Mouse (Mus musculus): ENCODE results near the gene Cadm1. TPM values are rescaled to one million over a fixed set of nuclear protein-coding genes. Genes with fewer than 3 reads are reported as not detected.

Gene Cadm1
- polyA plus RNA-seq, 1 experiment from 2014 or later: 89.9 TPM

GRCm38 (mm10) chr9:47825668-47826067 is 295.7 kb downstream of the Cadm1 start:
- DNase-seq (ENCODE audit: low spot score): no peak

GRCm38 (mm10) chr9:47828762-47829161 is 298.8 kb downstream of the Cadm1 start:
- Histone ChIP-seq H3K27me3 (ENCODE audit: low read depth, poor library complexity, severe bottlenecking) (peaks cover 22% of the 10 kb centered on the region; the same call in 1 of the 2 replicates), H3K4me1 (peaks cover 73% of the 10 kb centered on the region), H3K4me3 (peak overlapping the region; percentile 41), H3K27ac (replicated peaks) (peak overlapping the region; percentile 66), H3K36me3 (0 out of 2 replicates have a peak, but pooled peaks cover 7% of the 10 kb centered on the region), H3K9me3 (replicated peaks) (no peaks in the 10 kb centered on the region)
- 5% methylated on average over 13 of the region's 13 CpGs for WGBS
- DNase-seq (ENCODE audit: low spot score): peak; percentile 47

More at GRCm38 (mm10) chr9:47825668-47826067, 295.7 kb downstream of the Cadm1 start:
- peaks cover 60% of the 10 kb centered on the region for H3K4me1 ChIP-seq
- no peaks in the 10 kb centered on the region for H3K9me3 ChIP-seq (replicated peaks)
- 71% methylated on average over 4 of the region's 4 CpGs for WGBS
- peaks cover 20% of the 10 kb centered on the region; the same call in 1 of the 2 replicates for H3K27me3 ChIP-seq (ENCODE audit: low read depth, poor library complexity, severe bottlenecking)
- no peak overlapping the region for H3K4me3 ChIP-seq
- H3K36me3 ChIP-seq: peaks cover 9% of the 10 kb centered on the region
- H3K27ac ChIP-seq (replicated peaks): 0 out of 2 replicates have a peak overlapping the region, but pooled peaks have one; percentile 28

GRCm38 (mm10) chr9:47829204-47829603 is 299.2 kb downstream of the Cadm1 start:
- 52% methylated on average over 10 of the region's 10 CpGs for WGBS

GRCm38 (mm10) chr9:47829846-47830245 is 299.9 kb downstream of the Cadm1 start:
- no peak for DNase-seq (ENCODE audit: low spot score)
- 0 out of 2 replicates have a peak, but pooled peaks cover under 1% of the 10 kb centered on the region for H3K36me3 ChIP-seq
- no peaks in the 10 kb centered on the region for H3K9me3 ChIP-seq (replicated peaks)
- H3K27me3 ChIP-seq (ENCODE audit: low read depth, poor library complexity, severe bottlenecking): peaks cover 22% of the 10 kb centered on the region; the same call in 1 of the 2 replicates
- H3K4me3 ChIP-seq: no peak overlapping the region
- WGBS: 55% methylated on average over 4 of the region's 4 CpGs
- peaks cover 68% of the 10 kb centered on the region for H3K4me1 ChIP-seq
- no peak overlapping the region for H3K27ac ChIP-seq (replicated peaks)

More at GRCm38 (mm10) chr9:47829204-47829603, 299.2 kb downstream of the Cadm1 start:
- Histone ChIP-seq H3K27me3 (ENCODE audit: low read depth, poor library complexity, severe bottlenecking) (peaks cover 22% of the 10 kb centered on the region; the same call in 1 of the 2 replicates), H3K4me3 (peak overlapping the region; percentile 41), H3K9me3 (replicated peaks) (no peaks in the 10 kb centered on the region), H3K27ac (replicated peaks) (peak overlapping the region; percentile 66), H3K36me3 (0 out of 2 replicates have a peak, but pooled peaks cover 5% of the 10 kb centered on the region), H3K4me1 (peaks cover 72% of the 10 kb centered on the region)
- no peak for DNase-seq (ENCODE audit: low spot score)

DNA sequence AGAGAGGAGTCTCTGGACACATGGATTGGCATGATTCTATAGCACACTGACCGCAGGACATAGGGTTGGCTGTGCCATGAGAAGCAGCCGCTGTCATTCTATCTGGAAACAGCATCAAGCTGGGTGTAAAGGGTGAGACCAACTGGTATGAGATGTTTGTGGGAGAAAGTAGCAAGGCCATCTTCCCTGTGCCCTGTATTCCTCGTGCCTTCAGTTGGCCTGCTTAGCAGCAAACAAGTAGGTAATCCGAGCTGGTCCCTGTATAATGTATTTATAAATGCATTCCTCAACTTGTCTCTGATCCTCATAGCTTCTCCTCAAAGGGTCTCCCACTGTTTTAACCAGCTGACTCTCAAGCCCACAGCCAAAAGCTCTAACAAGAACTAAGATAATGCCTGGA is 301.4 kb downstream of the Cadm1 start:
- H3K9me3 ChIP-seq (replicated peaks): no peaks in the 10 kb centered on the region
- no peak overlapping the region for H3K4me3 ChIP-seq
- peaks cover 22% of the 10 kb centered on the region; the same call in 1 of the 2 replicates for H3K27me3 ChIP-seq (ENCODE audit: low read depth, poor library complexity, severe bottlenecking)
- no peak for DNase-seq (ENCODE audit: low spot score)
- no peaks in the 10 kb centered on the region for H3K36me3 ChIP-seq
- H3K4me1 ChIP-seq: peaks cover 55% of the 10 kb centered on the region
- H3K27ac ChIP-seq (replicated peaks): no peak overlapping the region
- WGBS: 62% methylated on average over 4 of the region's 4 CpGs

- no peak for DNase-seq (ENCODE audit: low spot score)
Observed at GRCm38 (mm10) chr9:47838170-47838569, 308.2 kb downstream of the Cadm1 start.

GRCm38 (mm10) chr9:47838890-47839691 is 309.1 kb downstream of the Cadm1 start:
- 18% methylated on average over 15 of the region's 15 CpGs for WGBS
- Histone ChIP-seq H3K9me3 (replicated peaks) (no peaks in the 10 kb centered on the region), H3K4me3 (no peak overlapping the region), H3K4me1 (peaks cover 42% of the 10 kb centered on the region), H3K36me3 (no peaks in the 10 kb centered on the region), H3K27ac (replicated peaks) (peak overlapping the region; percentile 67), H3K27me3 (ENCODE audit: low read depth, poor library complexity, severe bottlenecking) (peaks cover 31% of the 10 kb centered on the region)
- DNase-seq (ENCODE audit: low spot score): no peak

More at GRCm38 (mm10) chr9:47838170-47838569, 308.2 kb downstream of the Cadm1 start:
- 7% methylated on average over 8 of the region's 8 CpGs for WGBS
- H3K9me3 ChIP-seq (replicated peaks): no peaks in the 10 kb centered on the region
- no peaks in the 10 kb centered on the region for H3K36me3 ChIP-seq
- peaks cover 39% of the 10 kb centered on the region for H3K4me1 ChIP-seq
- H3K4me3 ChIP-seq: no peak overlapping the region
- H3K27me3 ChIP-seq (ENCODE audit: low read depth, poor library complexity, severe bottlenecking): peaks cover 31% of the 10 kb centered on the region
- 0 out of 2 replicates have a peak overlapping the region, but pooled peaks have one; percentile 17 for H3K27ac ChIP-seq (replicated peaks)

DNA sequence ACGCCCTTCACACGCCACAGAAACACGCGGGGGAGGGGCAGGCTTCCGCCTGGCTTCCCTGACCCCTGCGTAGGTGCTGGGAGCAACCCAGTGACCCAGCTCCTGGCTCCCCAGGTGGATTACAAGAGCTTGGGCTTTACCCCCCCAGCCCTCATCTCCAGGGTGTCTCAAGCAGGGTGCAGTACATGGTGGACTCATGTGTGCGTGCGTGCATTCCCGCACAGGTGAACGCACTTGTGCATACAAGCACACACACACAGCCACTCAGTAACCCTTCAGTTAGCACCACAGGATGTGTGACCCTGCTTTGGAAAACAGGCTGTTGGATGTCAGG is 309.7 kb downstream of the Cadm1 start:
- no peak overlapping the region for H3K4me3 ChIP-seq

GRCm38 (mm10) chr9:47843328-47843727 is 313.4 kb downstream of the Cadm1 start:
- Histone ChIP-seq H3K27me3 (ENCODE audit: low read depth, poor library complexity, severe bottlenecking) (peaks cover 24% of the 10 kb centered on the region), H3K4me1 (peaks cover 54% of the 10 kb centered on the region), H3K36me3 (no peaks in the 10 kb centered on the region), H3K27ac (replicated peaks) (no peak overlapping the region), H3K4me3 (no peak overlapping the region), H3K9me3 (replicated peaks) (no peaks in the 10 kb centered on the region)
- 88% methylated on average over 6 of the region's 6 CpGs for WGBS
- DNase-seq (ENCODE audit: low spot score): no peak

More for the DNA sequence above, 309.7 kb downstream of the Cadm1 start:
- DNase-seq (ENCODE audit: low spot score): no peak
- 65% methylated on average over 10 of the region's 10 CpGs for WGBS
- Histone ChIP-seq H3K27ac (replicated peaks) (peak overlapping the region; percentile 67), H3K4me1 (peaks cover 42% of the 10 kb centered on the region), H3K27me3 (ENCODE audit: low read depth, poor library complexity, severe bottlenecking) (peaks cover 31% of the 10 kb centered on the region), H3K36me3 (no peaks in the 10 kb centered on the region), H3K9me3 (replicated peaks) (no peaks in the 10 kb centered on the region)

DNA sequence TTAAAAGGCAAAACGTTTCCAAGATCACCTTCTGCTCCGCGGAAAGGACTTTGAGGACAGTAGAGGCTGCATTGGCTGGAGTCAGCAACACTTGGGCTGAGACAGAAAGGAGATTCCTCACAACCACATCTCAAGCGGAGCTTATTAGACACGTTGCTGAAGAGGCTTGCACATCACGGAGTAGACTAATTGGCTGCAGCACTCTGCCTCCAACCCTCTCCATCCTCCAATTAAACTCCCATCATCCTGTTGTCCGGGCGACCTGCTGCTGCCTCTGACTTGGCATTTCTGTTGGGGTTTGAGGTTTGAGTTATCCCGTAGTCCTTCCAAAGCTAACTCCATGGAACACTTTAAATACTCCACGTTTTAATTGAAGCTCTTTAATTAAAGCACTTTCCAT is 316.3 kb downstream of the Cadm1 start:
- Histone ChIP-seq H3K4me1 (peaks cover 54% of the 10 kb centered on the region), H3K27ac (replicated peaks) (no peak overlapping the region)
- WGBS: 80% methylated on average over 10 of the region's 10 CpGs

DNA sequence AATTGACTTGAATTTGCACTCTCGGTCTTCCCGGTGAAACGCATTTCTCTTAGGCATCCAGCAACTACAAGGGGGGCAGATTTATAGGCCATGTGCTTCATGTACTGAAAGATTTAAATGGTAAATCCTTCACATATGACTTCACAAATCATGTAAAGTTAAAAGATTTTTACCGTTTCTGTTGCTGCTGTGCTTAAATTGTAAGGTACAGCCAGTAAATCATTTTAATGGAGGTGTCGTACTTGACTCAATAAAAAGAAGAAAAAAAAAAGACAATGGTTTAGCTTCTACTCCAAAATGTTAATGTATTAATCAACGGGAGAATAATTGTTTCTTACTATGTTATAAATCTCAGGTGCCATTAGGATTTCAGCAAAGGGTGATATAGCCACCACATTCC is 317.0 kb downstream of the Cadm1 start:
- no peak overlapping the region for H3K27ac ChIP-seq (replicated peaks)

More for the DNA sequence above, 316.3 kb downstream of the Cadm1 start:
- Histone ChIP-seq H3K4me3 (no peak overlapping the region), H3K36me3 (no peaks in the 10 kb centered on the region), H3K9me3 (replicated peaks) (no peaks in the 10 kb centered on the region), H3K27me3 (ENCODE audit: low read depth, poor library complexity, severe bottlenecking) (peaks cover 10% of the 10 kb centered on the region; the same call in 1 of the 2 replicates)
- DNase-seq (ENCODE audit: low spot score): no peak

DNA sequence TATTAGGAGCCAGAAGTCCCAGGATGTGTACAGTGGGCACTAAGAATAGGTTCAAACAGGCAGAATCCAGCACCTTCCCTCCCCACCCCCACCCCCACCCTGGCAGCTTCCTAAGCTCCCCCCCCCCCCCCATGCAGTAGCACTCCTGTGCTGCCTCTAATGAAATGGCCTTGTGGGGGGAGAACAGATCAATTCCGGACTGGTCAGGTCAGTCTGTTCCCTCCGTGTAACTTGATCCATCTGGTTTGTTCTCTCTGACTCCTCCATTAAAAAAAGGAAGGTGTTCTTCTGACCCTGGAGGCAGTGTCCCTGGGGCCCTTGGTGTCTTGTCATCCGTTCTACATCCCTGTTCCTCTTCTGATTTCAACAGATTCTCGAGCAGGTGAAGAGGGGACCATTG is 317.8 kb downstream of the Cadm1 start:
- no peaks in the 10 kb centered on the region for H3K36me3 ChIP-seq
- H3K27me3 ChIP-seq (ENCODE audit: low read depth, poor library complexity, severe bottlenecking): peaks cover 6% of the 10 kb centered on the region; the same call in 1 of the 2 replicates
- DNase-seq (ENCODE audit: low spot score): no peak
- H3K9me3 ChIP-seq (replicated peaks): no peaks in the 10 kb centered on the region
- no peak overlapping the region for H3K4me3 ChIP-seq
- peaks cover 53% of the 10 kb centered on the region for H3K4me1 ChIP-seq
- WGBS: 19% methylated on average over 4 of the region's 4 CpGs
- peak overlapping the region; percentile 28; the same call in 1 of the 2 replicates for H3K27ac ChIP-seq (replicated peaks)

More for the DNA sequence above, 317.0 kb downstream of the Cadm1 start:
- Histone ChIP-seq H3K27me3 (ENCODE audit: low read depth, poor library complexity, severe bottlenecking) (peaks cover 6% of the 10 kb centered on the region; the same call in 1 of the 2 replicates), H3K4me1 (peaks cover 59% of the 10 kb centered on the region), H3K4me3 (no peak overlapping the region), H3K36me3 (no peaks in the 10 kb centered on the region), H3K9me3 (replicated peaks) (no peaks in the 10 kb centered on the region)
- 90% methylated on average over 6 of the region's 6 CpGs for WGBS
- no peak for DNase-seq (ENCODE audit: low spot score)

GRCm38 (mm10) chr9:47848745-47849144 is 318.8 kb downstream of the Cadm1 start:
- DNase-seq (ENCODE audit: low spot score): no peak
- H3K4me1 ChIP-seq: peaks cover 46% of the 10 kb centered on the region
- H3K36me3 ChIP-seq: peaks cover under 1% of the 10 kb centered on the region; the same call in 1 of the 2 replicates
- WGBS: 34% methylated on average over 5 of the region's 5 CpGs
- H3K27ac ChIP-seq (replicated peaks): peak overlapping the region; percentile 62; the same call in 1 of the 2 replicates
- no peak overlapping the region for H3K4me3 ChIP-seq
- no peaks in the 10 kb centered on the region for H3K9me3 ChIP-seq (replicated peaks)
- H3K27me3 ChIP-seq (ENCODE audit: low read depth, poor library complexity, severe bottlenecking): peaks cover 6% of the 10 kb centered on the region; the same call in 1 of the 2 replicates

Data from midbrain, embryonic 10.5 days (tissue).